Mouse (Mus musculus) frontal cortex, adult (tissue): Measurements from ENCODE around the gene Atxn2.
A peak's percentile ranks its signal among the peaks of the same experiment; 100 is the strongest.
"Not testable (repeated sequence)": the region's sequence is repeated elsewhere in the genome, so short reads cannot be mapped to it uniquely, and the experiment has no call there.

Experiments
- ATAC-seq: cut with Nextera tagmentation; 2 replicates; pipeline ENCODE4 v1.9.2; 2017; ENCODE audit warnings: mild to moderate bottlenecking, moderate library complexity, mixed read lengths; ENCODE audit not compliant: low TSS enrichment

Atxn2 gene

DNA sequence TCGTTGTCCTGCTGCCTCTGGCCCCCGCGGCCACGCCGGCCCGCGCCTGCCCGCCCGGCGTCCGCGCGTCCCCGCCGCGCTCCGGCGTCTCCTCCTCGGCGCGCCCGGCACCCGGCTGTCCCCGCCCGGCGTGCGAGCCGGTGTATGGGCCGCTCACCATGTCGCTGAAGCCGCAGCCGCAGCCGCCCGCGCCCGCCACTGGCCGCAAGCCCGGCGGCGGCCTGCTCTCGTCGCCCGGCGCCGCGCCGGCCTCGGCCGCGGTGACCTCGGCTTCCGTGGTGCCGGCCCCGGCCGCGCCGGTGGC lies 743 bp downstream of the Atxn2 start:
- ATAC-seq, result peak; percentile 66; the same call in 1 of the 2 replicates

DNA sequence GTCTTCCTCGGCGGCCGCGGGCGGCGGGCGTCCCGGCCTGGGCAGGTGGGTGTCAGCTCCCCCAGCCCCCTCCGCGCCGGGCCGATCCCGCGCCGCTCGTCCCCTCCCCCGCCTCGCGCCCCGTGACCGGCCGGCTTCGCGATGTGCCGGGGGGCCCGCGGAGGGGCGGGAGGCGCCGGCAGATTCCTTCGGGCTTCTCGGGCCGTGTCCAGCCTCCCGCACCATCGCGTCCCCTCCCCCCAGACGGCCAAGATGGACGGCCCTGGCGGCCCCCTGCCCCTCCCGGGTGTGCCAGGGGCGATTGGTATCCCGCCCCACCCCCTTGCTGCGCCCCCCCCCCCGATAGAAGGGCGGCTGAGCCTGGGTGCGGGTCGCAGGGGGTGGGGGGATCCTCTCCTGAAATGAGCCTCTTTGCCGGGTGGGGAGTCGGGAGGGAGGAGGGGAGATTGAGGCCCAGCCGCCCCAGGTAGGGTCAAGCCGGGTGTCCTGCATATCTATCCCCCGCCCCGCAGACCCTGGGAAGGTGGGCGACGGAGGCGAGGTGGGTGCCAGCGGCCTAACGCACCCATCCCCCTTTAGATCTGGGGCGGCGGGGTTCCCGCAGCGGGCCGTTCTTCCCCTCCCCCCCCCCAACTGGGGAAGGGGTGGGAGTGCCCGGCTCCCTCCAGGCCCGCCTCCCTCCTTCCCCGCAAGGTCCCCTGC lies 1.2 kb downstream of the Atxn2 start:
- ATAC-seq, result no peak

- ATAC-seq, result 0 out of 2 replicates have a peak, but pooled peaks have one; percentile 16
Measured at GRCm38 (mm10) chr5:121712934-121713538, 1.9 kb downstream of the Atxn2 start.

DNA sequence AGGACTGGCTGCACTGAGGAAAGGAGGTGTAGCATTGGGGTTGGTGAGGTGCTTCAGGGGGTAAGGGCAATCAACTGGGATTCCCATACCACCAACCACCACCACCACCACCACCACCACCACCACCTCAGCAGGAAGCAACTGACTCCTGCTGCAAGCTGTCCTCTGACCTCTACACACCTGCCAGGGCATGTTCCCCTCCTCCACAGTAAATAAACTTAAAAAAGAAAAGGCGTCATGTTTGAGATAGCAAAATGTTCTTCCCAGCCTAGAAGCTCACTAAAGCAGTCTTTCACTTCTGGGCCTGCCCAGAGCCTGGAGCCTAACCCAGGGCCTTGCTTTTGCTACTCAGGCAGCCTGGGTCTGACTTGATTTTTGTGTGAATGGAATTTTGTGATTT lies 3.2 kb downstream of the Atxn2 start:
- no peak for ATAC-seq

- ATAC-seq, result no peak
Measured at GRCm38 (mm10) chr5:121714928-121715327, 3.8 kb downstream of the Atxn2 start.

GRCm38 (mm10) chr5:121718462-121718861 lies 7.3 kb downstream of the Atxn2 start:
- ATAC-seq, result no peak

GRCm38 (mm10) chr5:121720888-121721585 lies 9.9 kb downstream of the Atxn2 start:
- no peak for ATAC-seq

DNA sequence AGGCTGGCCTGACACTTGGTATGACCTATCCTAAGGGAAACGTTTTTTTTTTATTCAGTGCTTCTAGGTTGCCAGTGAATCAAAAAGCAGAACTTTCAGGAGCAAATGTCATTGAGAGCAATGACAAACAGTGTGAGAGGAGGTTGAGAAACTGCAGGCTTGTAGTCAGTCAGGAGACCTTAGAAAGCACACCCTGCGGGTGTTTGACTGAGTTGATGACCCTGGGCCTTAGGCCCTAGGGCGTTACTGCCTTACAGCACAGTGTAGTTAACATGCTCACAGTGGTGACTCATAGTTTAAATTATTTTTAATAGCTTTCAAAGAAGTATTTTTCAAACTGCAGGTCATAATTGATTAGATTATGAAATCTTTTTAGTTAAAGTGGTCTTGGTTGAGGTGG lies 10.7 kb downstream of the Atxn2 start:
- ATAC-seq, result no peak

- ATAC-seq, result no peak
Measured at GRCm38 (mm10) chr5:121724678-121725077, 13.5 kb downstream of the Atxn2 start.

DNA sequence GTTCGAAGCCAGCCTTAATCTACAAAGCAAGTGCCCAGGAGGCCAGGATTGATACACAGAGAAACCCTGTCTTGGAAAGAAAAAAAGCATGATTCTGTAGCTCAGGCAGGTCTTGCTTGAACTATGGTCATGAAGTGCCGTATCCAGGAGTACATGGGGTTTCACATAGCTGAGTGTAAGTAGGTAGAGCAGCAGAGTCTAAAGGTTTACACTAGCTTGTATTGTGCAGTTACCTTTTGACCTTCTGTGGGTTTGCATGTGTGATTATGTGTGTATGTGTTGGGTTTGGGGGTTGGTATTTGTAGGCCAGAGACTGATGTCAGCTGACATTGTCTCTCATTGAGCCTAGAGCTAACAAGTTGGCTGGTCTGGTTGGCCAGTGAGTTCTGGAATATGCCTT lies 18.9 kb downstream of the Atxn2 start:
- no peak for ATAC-seq

GRCm38 (mm10) chr5:121736641-121737040 lies 25.5 kb downstream of the Atxn2 start:
- ATAC-seq, result no peak

- ATAC-seq, result not testable (repeated sequence)
Measured at GRCm38 (mm10) chr5:121738162-121738561, 27.0 kb downstream of the Atxn2 start.

DNA sequence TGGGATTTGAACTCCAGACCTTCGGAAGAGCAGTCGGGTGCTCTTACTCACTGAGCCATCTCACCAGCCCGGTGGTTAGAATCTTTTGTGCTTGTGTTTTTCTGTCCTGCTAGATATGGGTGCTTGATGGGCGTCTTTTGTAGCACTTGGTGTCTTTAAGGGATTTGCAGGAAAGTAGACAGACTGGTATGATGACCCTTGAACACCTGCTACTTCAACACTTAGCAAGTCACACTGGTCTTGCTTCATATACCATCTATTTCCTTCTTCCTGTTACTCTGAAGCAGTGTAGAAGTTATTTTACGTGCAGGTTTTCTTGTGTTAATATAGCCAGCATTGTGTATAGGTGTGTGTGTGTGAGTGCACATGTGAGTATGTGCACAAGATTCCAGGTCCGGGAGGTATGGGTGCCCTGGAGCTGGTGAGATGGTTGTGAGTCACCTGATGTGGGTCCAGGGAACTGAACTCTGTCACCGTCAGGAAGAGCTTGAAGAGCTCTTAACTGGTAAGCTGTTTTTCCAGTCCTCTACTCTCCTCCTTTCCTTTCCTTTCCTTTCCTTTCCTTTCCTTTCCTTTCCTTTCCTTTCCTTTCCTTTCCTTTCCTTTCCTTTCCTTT lies 27.5 kb downstream of the Atxn2 start:
- ATAC-seq, result no peak

- no peak for ATAC-seq
Measured at GRCm38 (mm10) chr5:121740516-121740915, 29.4 kb downstream of the Atxn2 start.

DNA sequence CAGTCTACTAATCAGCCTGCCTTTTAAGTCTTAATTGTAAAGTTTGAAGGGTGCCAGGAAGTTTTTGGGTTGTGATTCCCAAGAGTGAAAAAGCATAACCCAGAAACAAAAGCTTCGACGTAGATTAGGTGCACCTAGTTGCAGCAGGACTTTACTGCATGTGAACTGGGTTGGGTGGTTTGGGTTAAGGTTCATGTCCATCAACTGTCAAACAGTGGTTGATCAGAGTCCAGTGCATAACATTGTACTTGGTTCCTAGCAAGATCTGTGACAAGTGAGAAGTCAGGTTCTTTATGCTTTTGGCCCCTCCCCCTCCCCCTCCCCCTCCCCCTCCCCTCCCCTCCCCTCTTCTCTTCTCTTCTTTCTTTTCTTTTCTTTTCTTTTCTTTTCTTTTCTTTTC lies 31.8 kb downstream of the Atxn2 start:
- no peak for ATAC-seq

GRCm38 (mm10) chr5:121747884-121748594 lies 36.9 kb downstream of the Atxn2 start:
- ATAC-seq, result not testable (repeated sequence)

- ATAC-seq, result no peak
Measured at GRCm38 (mm10) chr5:121749633-121750032, 38.5 kb downstream of the Atxn2 start.

GRCm38 (mm10) chr5:121757900-121758299 lies 46.8 kb downstream of the Atxn2 start:
- ATAC-seq, result no peak

DNA sequence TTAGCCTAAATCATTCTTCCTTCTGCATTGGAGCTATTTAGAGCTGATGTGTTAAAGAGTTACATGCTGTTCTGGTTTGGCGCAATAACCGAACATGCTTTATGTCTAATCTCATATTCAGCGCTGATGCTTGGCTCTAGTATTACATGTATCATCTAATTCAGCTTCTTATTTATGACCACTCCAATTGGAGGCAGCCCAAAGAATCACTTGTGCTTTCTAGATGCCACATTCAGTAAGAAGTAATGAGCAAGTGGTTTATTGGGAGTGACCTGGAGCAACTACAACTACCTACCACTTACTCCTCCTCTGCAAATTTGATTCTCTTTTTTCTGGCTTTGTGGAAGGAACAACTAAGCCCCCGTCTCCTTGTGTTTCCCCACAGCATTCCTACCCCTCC lies 47.2 kb downstream of the Atxn2 start:
- ATAC-seq, result no peak

GRCm38 (mm10) chr5:121759921-121760320 lies 48.8 kb downstream of the Atxn2 start:
- ATAC-seq, result peak; percentile 44; the same call in 1 of the 2 replicates

DNA sequence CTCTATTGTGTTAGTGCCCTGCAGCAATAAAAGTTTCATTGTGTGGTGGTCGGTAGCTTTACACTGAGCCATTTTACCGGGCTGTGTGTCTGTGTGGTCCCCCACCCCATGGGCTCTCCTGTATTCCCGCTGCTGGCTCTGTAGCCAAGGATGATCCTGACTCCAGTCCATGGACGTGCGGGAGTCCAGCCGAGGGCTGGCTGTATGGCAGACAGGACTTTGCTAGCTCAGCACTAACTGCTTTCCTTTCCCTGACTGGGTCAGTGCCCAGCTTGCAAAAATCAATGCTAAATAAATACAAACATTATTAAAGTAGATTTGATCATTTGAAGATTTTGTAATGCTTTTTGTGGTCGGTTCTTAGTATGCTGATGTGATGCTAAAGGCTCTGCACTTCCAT lies 50.3 kb downstream of the Atxn2 start:
- ATAC-seq, result no peak

DNA sequence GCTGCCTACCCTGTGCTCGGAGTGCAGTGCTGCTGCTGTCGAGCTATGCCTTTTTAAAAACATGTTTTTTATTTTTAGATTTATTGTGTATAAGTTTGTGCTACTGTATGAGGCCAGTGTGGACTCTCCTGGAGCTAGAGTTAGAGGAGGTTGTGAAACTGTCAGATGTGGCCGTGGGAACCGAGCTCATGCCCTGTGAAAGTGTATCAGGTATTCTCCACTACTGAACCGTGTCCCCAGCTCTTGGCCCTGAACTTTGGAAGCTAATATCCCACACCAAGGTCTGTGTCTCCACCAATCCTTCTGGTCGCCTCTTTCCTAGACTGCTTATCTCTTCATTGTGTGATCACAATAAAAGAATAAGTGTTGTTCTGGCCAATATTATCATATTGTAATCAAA lies 51.8 kb downstream of the Atxn2 start:
- ATAC-seq, result no peak
